Mouse (Mus musculus) MEL (cell line): Measurements from ENCODE around the gene Irs3. TPM values are rescaled to one million over a fixed set of nuclear protein-coding genes. Genes with fewer than 3 reads are reported as not detected.

ENCODE experiments used
- DNase-seq: peaks from one replicate; pipeline ENCODE4 v3.0.0; 2011; ENCODE audit warnings: low read depth, low spot score
- H3K27ac ChIP-seq: 2 replicates; pipeline ENCODE4 v1.5.1; 2012; ENCODE audit warnings: low read depth, mild to moderate bottlenecking, control low read depth, low read length, moderate library complexity; ENCODE audit not compliant: control insufficient read depth
- H3K27me3 ChIP-seq, 2 experiments: fragments of 150-350 bp in 1 of 2; sonication (generic) in 1 of 2; 2 replicates each; pipeline ENCODE4 v1.6.1; 2012; ENCODE audit warnings: low read length in 2 of 2, mild to moderate bottlenecking in 2 of 2, improper control_type of control experiment in 1 of 2, moderate library complexity in 1 of 2; ENCODE audit not compliant: insufficient read depth in 2 of 2, control insufficient read depth in 1 of 2
- H3K36me3 ChIP-seq, 2 experiments: 2 replicates each; pipeline ENCODE4 v1.6.1; 2012 to 2014; ENCODE audit warnings: low read length in 2 of 2, improper control_type of control experiment in 1 of 2, inconsistent platforms in 1 of 2, mild to moderate bottlenecking in 1 of 2; ENCODE audit not compliant: insufficient read depth in 2 of 2, control insufficient read depth in 1 of 2
- H3K4me1 ChIP-seq, 2 experiments: fragments of 150-350 bp in 1 of 2; sonication (generic) in 1 of 2; 2 replicates each; pipeline ENCODE4 v1.6.1; 2012; ENCODE audit warnings: low read length in 2 of 2, improper control_type of control experiment in 1 of 2, mild to moderate bottlenecking in 1 of 2; ENCODE audit not compliant: insufficient read depth in 2 of 2, control insufficient read depth in 1 of 2
- H3K4me3 ChIP-seq, 2 experiments: fragments of 150-350 bp in 1 of 2; sonication (generic) in 1 of 2; 2 replicates each; pipeline ENCODE4 v1.5.1; 2012; ENCODE audit warnings: low read depth in 2 of 2, low read length in 2 of 2, mild to moderate bottlenecking in 2 of 2, moderate library complexity in 2 of 2, control low read depth in 1 of 2, improper control_type of control experiment in 1 of 2; ENCODE audit not compliant: control insufficient read depth in 1 of 2, insufficient read depth in 1 of 2
- H3K79me2 ChIP-seq: 2 replicates; pipeline ENCODE4 v1.6.1; 2012; ENCODE audit warnings: mild to moderate bottlenecking, low read length, moderate library complexity; ENCODE audit not compliant: control insufficient read depth, poor library complexity, insufficient read depth
- H3K9ac ChIP-seq: 2 replicates; pipeline ENCODE4 v1.6.1; 2012; ENCODE audit warnings: low read depth, mild to moderate bottlenecking, control low read depth, low read length, moderate library complexity; ENCODE audit not compliant: control insufficient read depth, poor library complexity, severe bottlenecking
- H3K9me3 ChIP-seq: fragments of 150-350 bp; sonication (generic); replicated peaks from 2 replicates; pipeline ENCODE4 v1.6.1; 2012; ENCODE audit warnings: mild to moderate bottlenecking, low read length, improper control_type of control experiment, moderate library complexity; ENCODE audit not compliant: insufficient read depth
- E2F4 ChIP-seq: IDR thresholded peaks from 2 replicates; pipeline ENCODE4 v1.6.1; 2011; ENCODE audit warnings: low read depth, low read length, improper control_type of control experiment, borderline replicate concordance
- ELF1 ChIP-seq: IDR thresholded peaks from 2 replicates; pipeline ENCODE4 v1.6.1; 2014; ENCODE audit warnings: low read depth, mild to moderate bottlenecking, inconsistent platforms, low read length, improper control_type of control experiment, moderate library complexity
- EP300 ChIP-seq, 2 experiments: IDR thresholded peaks; 2 replicates each; pipeline ENCODE4 v1.6.1; 2011; ENCODE audit warnings: improper control_type of control experiment in 2 of 2, low read length in 2 of 2, low read depth in 1 of 2, mild to moderate bottlenecking in 1 of 2
- GABPA ChIP-seq: IDR thresholded peaks from 2 replicates; pipeline ENCODE4 v1.6.1; 2012; ENCODE audit warnings: low read depth, mild to moderate bottlenecking, inconsistent platforms, low read length, improper control_type of control experiment, moderate library complexity
- KAT2A ChIP-seq: conservative IDR thresholded peaks from 2 replicates; pipeline ENCODE4 v1.6.1; 2012; ENCODE audit warnings: low read depth, low read length, improper control_type of control experiment, inconsistent platforms
- MAFK ChIP-seq: IDR thresholded peaks from 2 replicates; pipeline ENCODE4 v1.6.1; 2011; ENCODE audit warnings: low read depth, mild to moderate bottlenecking, low read length, improper control_type of control experiment, borderline replicate concordance
- MAX ChIP-seq: IDR thresholded peaks from 2 replicates; pipeline ENCODE4 v1.6.1; 2011; ENCODE audit warnings: low read length, improper control_type of control experiment
- MXI1 ChIP-seq: IDR thresholded peaks from 2 replicates; pipeline ENCODE4 v1.6.1; 2011; ENCODE audit warnings: mild to moderate bottlenecking, low read depth, low read length, improper control_type of control experiment
- MYC ChIP-seq: IDR thresholded peaks from 2 replicates; pipeline ENCODE4 v1.6.1; 2011; ENCODE audit warnings: low read depth, mild to moderate bottlenecking, low read length, improper control_type of control experiment, moderate library complexity
- POLR2AphosphoS2 ChIP-seq: IDR thresholded peaks from 2 replicates; pipeline ENCODE4 v1.6.1; 2011; ENCODE audit warnings: low read length, improper control_type of control experiment
- RAD21 ChIP-seq: IDR thresholded peaks from 2 replicates; pipeline ENCODE4 v1.6.1; 2011; ENCODE audit warnings: mild to moderate bottlenecking, low read depth, low read length, improper control_type of control experiment
- TAL1 ChIP-seq: IDR thresholded peaks from 2 replicates; pipeline ENCODE4 v1.6.1; 2012; ENCODE audit warnings: mild to moderate bottlenecking, inconsistent platforms, low read length, moderate library complexity, mixed read lengths
- UBTF ChIP-seq: IDR thresholded peaks from 2 replicates; pipeline ENCODE4 v1.6.1; 2012; ENCODE audit warnings: low read depth, mild to moderate bottlenecking, inconsistent platforms, low read length, improper control_type of control experiment, moderate library complexity, borderline replicate concordance; ENCODE audit not compliant: insufficient read depth
- USF2 ChIP-seq, 2 experiments: IDR thresholded peaks; 2 replicates each; pipeline ENCODE4 v1.6.1; 2011 to 2012; ENCODE audit warnings: improper control_type of control experiment in 2 of 2, low read length in 2 of 2, borderline replicate concordance in 1 of 2, inconsistent platforms in 1 of 2, low read depth in 1 of 2, mild to moderate bottlenecking in 1 of 2; ENCODE audit not compliant: insufficient read depth in 1 of 2
- ZC3H11A ChIP-seq: IDR thresholded peaks from 2 replicates; pipeline ENCODE4 v1.6.1; 2012; ENCODE audit warnings: low read depth, mild to moderate bottlenecking, inconsistent platforms, low read length, improper control_type of control experiment
- ZMIZ1 ChIP-seq: IDR thresholded peaks from 2 replicates; pipeline ENCODE4 v1.6.1; 2012; ENCODE audit warnings: low read depth, mild to moderate bottlenecking, inconsistent platforms, low read length, improper control_type of control experiment, moderate library complexity
- polyA plus RNA-seq, 2 experiments: library from polyadenylated mRNA; stranded (reverse) in 1 of 2; unstranded in 1 of 2; fragments of >175 nt in 1 of 2; fragments of >200 nt in 1 of 2; gene quantifications; 2 replicates each; pipeline versions ENCODE4 v1.2.1 to v1.2.4; 2012; ENCODE audit warnings: low replicate concordance in 2 of 2, low read depth in 1 of 2; ENCODE audit not compliant: insufficient read length in 2 of 2, insufficient read depth in 1 of 2, missing spikeins in 1 of 2
- total RNA-seq: library from RNA; depleted of rRNA; stranded (reverse); fragments of 300-350 nt; gene quantifications from 2 replicates; pipeline ENCODE4 v1.2.3, GENCODE M21; 2012

The Irs3 gene
- total and polyA plus RNA-seq, 3 experiments: not detected

GRCm38 (mm10) chr5:137686127-137686790 is 40.7 kb upstream of the Irs3 start (continued):
- TF ChIP-seq UBTF: no peak
- no peak for TF ChIP-seq MXI1

GRCm38 (mm10) chr5:137685653-137686052 is 40.1 kb upstream of the Irs3 start:
- peaks cover 8 to 32% of the 10 kb centered on the region in 2 experiments; a peak in 3 of 4 replicates for H3K4me1 ChIP-seq
- peaks cover 0 to 37% of the 10 kb centered on the region in 2 experiments; a peak in 3 of 4 replicates for H3K36me3 ChIP-seq
- H3K4me3 ChIP-seq: no peak overlapping the region
- H3K9ac ChIP-seq: peak overlapping the region; percentile 8
- peak; percentile 87 for DNase-seq
- H3K79me2 ChIP-seq: peaks cover 33% of the 10 kb centered on the region
- H3K27me3 ChIP-seq: no peaks in the 10 kb centered on the region
- peak overlapping the region; percentile 88 for H3K27ac ChIP-seq
- no peaks in the 10 kb centered on the region for H3K9me3 ChIP-seq
- TF ChIP-seq E2F4 (no peak), MAFK (no peak), ZC3H11A (no peak), MYC (no peak; the same call in none of the 2 replicates), UBTF (no peak), KAT2A (no peak), MAX (peak; percentile 21; the same call in 1 of the 2 replicates), GABPA (no peak), USF2 (IDR thresholded peaks at IDR 0.05; ENCODE audit: borderline replicate concordance in 1 of 2, insufficient read depth in 1 of 2, low read depth in 1 of 2, low read length in 2 of 2) (no peak), EP300 (IDR thresholded peaks at IDR 0.05; ENCODE audit: low read depth in 1 of 2, low read length in 2 of 2) (no peak), TAL1 (no peak), RAD21 (no peak), ZMIZ1 (no peak), POLR2AphosphoS2 (no peak), MXI1 (peak; percentile 72), ELF1 (0 out of 2 replicates have a peak, but pooled peaks have one; percentile 12)
- TF ChIP-seq, all 39 proteins: peak for 3
